Mouse (Mus musculus) kidney, embryonic 15.5 days (tissue): ENCODE measurements around the gene Ptpn13. TPM values are rescaled to one million over a fixed set of nuclear protein-coding genes. Genes with fewer than 3 reads are reported as not detected.

Experiments used
- ATAC-seq: fragments of 200-750 bp; cut with Nextera tagmentation; replicated peaks from 2 replicates; pipeline ENCODE4 v1.8.0; 2017; ENCODE audit warnings: moderate TSS enrichment; ENCODE audit not compliant: low FRiP score
- H3K27ac ChIP-seq: fragments of 300-500 bp; sonication (generic); 2 replicates; pipeline ENCODE4 v1.5.1; 2015; ENCODE audit warnings: mild to moderate bottlenecking, inconsistent platforms
- H3K27me3 ChIP-seq: fragments of 300-500 bp; sonication (generic); 2 replicates; pipeline ENCODE4 v1.6.1; 2015; ENCODE audit warnings: inconsistent platforms
- H3K36me3 ChIP-seq: fragments of 300-500 bp; sonication (generic); 2 replicates; pipeline ENCODE4 v1.6.1; 2015; ENCODE audit warnings: inconsistent platforms
- H3K4me1 ChIP-seq: fragments of 300-500 bp; sonication (generic); 2 replicates; pipeline ENCODE4 v1.6.1; 2015; ENCODE audit warnings: inconsistent platforms
- H3K4me2 ChIP-seq: fragments of 300-500 bp; sonication (generic); 2 replicates; pipeline ENCODE4 v1.6.1; 2015; ENCODE audit warnings: moderate library complexity, mild to moderate bottlenecking, inconsistent platforms
- H3K4me3 ChIP-seq: fragments of 300-500 bp; sonication (generic); replicated peaks from 2 replicates; pipeline ENCODE4 v1.5.1; 2015; ENCODE audit warnings: mild to moderate bottlenecking, inconsistent platforms
- H3K9ac ChIP-seq: fragments of 300-500 bp; sonication (generic); 2 replicates; pipeline ENCODE4 v1.6.1; 2015; ENCODE audit warnings: mild to moderate bottlenecking, inconsistent platforms
- H3K9me3 ChIP-seq: fragments of 300-500 bp; sonication (generic); replicated peaks from 2 replicates; pipeline ENCODE4 v1.6.1; 2016; ENCODE audit warnings: inconsistent platforms
- WGBS: fragments of 180-500 bp; shearing (Covaris S2); methylation state at CpG from one replicate; pipeline ENCODE4 v1.1.7; 2015; ENCODE audit warnings: mixed read lengths; 5-methylcytosine and 5-hydroxymethylcytosine counted together
- polyA plus RNA-seq: library from polyadenylated mRNA; unstranded; fragments of >200 nt; fragmentation: Nextera tagmentation; extraction: Ambion mirVana; gene quantifications from 2 replicates; pipeline ENCODE4 v1.2.1, GENCODE M21; 2015

Ptpn13 gene
- polyA plus RNA-seq, 1 experiment from 2014 or later: 29.8 TPM

DNA sequence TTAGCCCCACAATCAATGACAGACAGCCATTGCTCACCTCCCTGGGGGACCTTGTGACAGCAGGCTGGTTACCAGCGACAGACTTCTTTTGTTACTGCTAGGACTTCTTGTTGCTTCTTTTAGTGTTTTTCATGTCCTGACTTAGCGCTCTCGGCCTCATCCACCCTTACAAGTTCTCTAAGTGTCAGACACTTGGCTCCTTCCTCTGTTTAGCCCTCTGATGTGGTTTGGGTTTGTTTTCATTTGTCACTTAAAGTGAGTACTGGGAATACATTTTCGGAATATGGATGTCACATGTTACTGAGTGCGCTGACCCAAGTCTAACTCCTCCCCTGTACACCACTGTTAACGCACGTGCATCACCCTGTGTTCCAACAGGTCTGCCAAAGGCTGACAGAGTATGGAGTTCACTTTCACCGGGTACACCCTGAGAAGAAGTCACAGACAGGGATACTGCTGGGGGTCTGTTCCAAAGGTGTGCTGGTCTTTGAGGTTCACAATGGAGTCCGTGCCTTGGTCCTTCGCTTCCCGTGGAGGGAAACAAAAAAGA lies 107.9 kb downstream of the Ptpn13 start:
- no peaks in the 10 kb centered on the region for H3K27me3 ChIP-seq
- 72% methylated on average over 11 of the region's 11 CpGs for WGBS
- peaks cover 4% of the 10 kb centered on the region; the same call in 1 of the 2 replicates for H3K4me1 ChIP-seq
- no peak overlapping the region for H3K4me3 ChIP-seq
- no peak overlapping the region for H3K4me2 ChIP-seq
- no peaks in the 10 kb centered on the region for H3K9me3 ChIP-seq
- ATAC-seq: peak; percentile 52; the same call in 1 of the 2 replicates
- no peak overlapping the region for H3K9ac ChIP-seq
- H3K27ac ChIP-seq: peak overlapping the region; percentile 65
- H3K36me3 ChIP-seq: peaks cover 69% of the 10 kb centered on the region

DNA sequence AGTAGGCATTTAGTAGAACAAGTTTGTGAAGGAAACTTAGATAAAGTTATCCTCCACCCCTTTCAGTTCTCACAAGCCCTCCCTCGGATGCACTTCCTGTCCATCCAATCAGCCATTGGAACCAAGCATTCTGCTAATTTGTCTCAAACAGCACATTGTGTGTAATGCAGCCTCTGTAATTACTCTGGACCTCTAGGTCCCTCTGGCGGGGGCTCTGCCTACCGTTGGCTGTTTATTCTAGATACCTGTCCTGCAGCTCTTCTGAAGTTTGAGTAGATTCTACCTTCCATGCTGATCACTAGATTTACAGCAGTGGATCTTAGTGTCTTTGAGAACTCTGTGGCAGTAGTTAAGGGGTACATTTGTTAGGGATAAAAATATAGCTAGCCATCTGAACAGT lies 109.5 kb downstream of the Ptpn13 start:
- no peaks in the 10 kb centered on the region for H3K9me3 ChIP-seq
- no peak for ATAC-seq
- WGBS: 69% methylated on average over 3 of the region's 3 CpGs

DNA sequence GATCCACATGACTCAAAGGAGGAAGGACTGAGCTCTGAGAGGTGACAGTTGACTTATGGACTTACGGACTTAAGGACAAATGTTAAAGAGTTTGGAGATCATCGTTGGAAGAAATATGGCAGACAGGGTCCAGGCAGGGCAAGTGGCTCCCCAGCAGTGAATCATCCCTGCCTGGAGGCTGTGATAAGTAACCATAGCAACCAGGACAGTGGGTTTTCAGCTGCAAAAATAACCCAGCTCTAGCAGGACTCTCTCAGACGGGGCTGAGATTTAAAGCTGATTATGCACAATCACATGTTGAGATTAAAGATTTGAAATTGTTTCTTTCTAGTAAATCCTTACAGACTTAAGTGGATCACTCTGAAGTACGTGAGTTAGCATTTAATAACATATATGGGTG lies 112.4 kb downstream of the Ptpn13 start:
- ATAC-seq: no peak
- no peak overlapping the region for H3K4me2 ChIP-seq
- H3K9me3 ChIP-seq: no peaks in the 10 kb centered on the region
- no peak overlapping the region for H3K27ac ChIP-seq
- 38% methylated on average over 4 of the region's 4 CpGs for WGBS
- no peak overlapping the region for H3K4me3 ChIP-seq
- H3K9ac ChIP-seq: no peak overlapping the region
- peaks cover 70% of the 10 kb centered on the region for H3K36me3 ChIP-seq
- no peaks in the 10 kb centered on the region for H3K27me3 ChIP-seq
- peaks cover 4% of the 10 kb centered on the region; the same call in 1 of the 2 replicates for H3K4me1 ChIP-seq

More for the DNA sequence above, 109.5 kb downstream of the Ptpn13 start:
- Histone ChIP-seq H3K4me2 (no peak overlapping the region), H3K4me3 (no peak overlapping the region), H3K27ac (no peak overlapping the region), H3K27me3 (no peaks in the 10 kb centered on the region), H3K4me1 (peaks cover 4% of the 10 kb centered on the region; the same call in 1 of the 2 replicates), H3K36me3 (peaks cover 67% of the 10 kb centered on the region), H3K9ac (no peak overlapping the region)

DNA sequence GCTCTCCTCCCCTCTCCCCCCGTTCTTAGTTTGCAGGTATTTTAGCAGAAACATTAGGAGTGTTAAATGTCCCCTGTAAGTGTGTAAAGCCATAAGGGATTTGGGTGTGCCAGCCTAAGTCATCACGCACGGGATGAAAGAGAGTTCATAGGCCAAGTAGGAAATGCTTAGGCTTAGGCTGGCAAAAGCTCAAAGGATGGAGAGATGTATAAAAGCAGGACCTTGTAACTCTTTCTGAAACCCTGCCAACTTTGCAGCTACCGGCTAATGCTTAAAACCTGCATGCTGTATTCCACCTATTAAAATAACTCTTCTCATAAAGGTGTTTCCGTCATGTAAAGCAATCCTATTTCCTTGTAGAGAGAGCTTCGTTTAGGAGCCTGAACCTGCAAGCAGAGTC lies 115.6 kb downstream of the Ptpn13 start:
- no peak overlapping the region for H3K4me2 ChIP-seq
- H3K4me1 ChIP-seq: no peaks in the 10 kb centered on the region
- H3K27ac ChIP-seq: no peak overlapping the region
- peaks cover 76% of the 10 kb centered on the region for H3K36me3 ChIP-seq
- no peaks in the 10 kb centered on the region for H3K27me3 ChIP-seq
- H3K9ac ChIP-seq: no peak overlapping the region
- no peak for ATAC-seq
- WGBS: 79% methylated on average over 6 of the region's 6 CpGs
- H3K9me3 ChIP-seq: no peaks in the 10 kb centered on the region
- no peak overlapping the region for H3K4me3 ChIP-seq

DNA sequence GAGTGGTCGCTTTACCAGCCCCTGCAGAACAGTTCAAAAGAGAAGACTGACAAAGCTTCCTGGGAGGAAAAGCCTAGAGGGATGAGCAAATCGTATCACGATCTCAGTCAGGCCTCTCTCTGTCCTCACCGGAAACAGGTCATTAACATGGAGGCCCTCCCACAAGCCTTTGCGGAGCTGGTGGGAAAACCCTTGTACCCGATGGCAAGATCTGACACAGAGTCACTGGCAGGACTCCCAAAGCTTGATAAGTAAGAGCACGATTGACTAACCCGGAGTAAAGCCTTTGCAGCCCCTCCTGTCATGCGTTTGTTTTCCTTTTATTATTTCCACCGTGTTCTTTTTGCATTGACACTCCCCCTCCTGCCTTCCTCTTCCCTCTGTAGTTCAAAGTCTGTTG lies 116.1 kb downstream of the Ptpn13 start:
- no peaks in the 10 kb centered on the region for H3K4me1 ChIP-seq
- H3K4me2 ChIP-seq: no peak overlapping the region
- H3K9ac ChIP-seq: no peak overlapping the region
- no peaks in the 10 kb centered on the region for H3K9me3 ChIP-seq
- H3K36me3 ChIP-seq: peaks cover 77% of the 10 kb centered on the region
- no peaks in the 10 kb centered on the region for H3K27me3 ChIP-seq
- 56% methylated on average over 10 of the region's 10 CpGs for WGBS
- no peak overlapping the region for H3K27ac ChIP-seq
- H3K4me3 ChIP-seq: no peak overlapping the region
- ATAC-seq: no peak

DNA sequence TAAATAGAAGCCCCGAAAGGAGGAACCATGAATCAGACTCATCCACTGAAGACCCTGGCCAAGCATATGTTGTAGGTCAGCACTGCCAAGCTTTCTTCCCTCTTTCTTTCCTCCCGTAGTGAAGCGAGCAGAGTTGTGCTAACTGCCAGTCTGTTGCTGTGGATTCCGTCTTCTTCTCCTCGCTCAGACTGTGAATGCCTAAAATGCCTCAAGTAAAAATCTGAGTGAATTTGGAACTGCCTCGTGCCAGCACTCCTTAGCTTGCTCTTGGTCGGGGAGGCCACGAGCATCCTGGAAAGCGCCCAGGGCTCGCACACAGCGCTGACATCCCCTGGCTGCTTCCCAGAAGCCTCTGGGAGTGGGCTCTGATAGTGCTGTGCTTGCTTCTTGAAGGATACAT lies 116.5 kb downstream of the Ptpn13 start:
- Histone ChIP-seq H3K4me3 (no peak overlapping the region), H3K36me3 (peaks cover 77% of the 10 kb centered on the region), H3K4me1 (no peaks in the 10 kb centered on the region), H3K4me2 (no peak overlapping the region), H3K9ac (no peak overlapping the region), H3K9me3 (no peaks in the 10 kb centered on the region), H3K27me3 (no peaks in the 10 kb centered on the region), H3K27ac (no peak overlapping the region)
- 79% methylated on average over 11 of the region's 11 CpGs for WGBS
- no peak for ATAC-seq

DNA sequence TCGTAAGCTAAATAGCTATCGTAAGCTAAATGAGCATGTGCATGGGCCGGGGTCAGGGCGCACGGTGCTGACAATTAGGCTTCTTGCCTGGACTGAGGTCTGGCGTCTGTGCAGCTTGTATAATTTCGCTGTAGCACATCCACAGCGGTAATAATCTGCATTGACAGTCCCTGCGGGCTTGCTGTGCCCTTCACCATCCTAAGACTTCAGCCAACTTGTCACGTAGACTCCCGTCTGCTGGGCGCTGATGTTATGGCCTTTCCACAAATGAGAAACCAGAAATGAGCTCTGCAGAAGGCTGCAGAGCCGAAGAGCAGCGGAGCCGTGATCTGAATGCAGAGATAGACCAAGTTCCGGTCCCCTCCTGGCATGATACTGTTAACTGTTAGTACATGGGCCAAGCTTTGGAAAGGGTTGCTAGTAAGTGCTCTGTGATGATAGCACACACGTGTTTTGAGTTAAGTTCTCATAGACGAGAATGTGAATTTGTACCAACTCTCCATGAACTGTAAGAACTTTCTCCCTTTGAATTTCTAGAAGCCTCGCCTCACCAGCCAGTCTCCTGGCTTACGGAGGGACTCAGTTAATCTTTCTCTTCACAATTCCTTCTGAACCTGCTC lies 120.5 kb downstream of the Ptpn13 start:
- Histone ChIP-seq H3K27ac (no peak overlapping the region), H3K4me1 (no peaks in the 10 kb centered on the region), H3K4me3 (no peak overlapping the region), H3K9ac (no peak overlapping the region), H3K4me2 (no peak overlapping the region), H3K36me3 (peaks cover 61% of the 10 kb centered on the region), H3K9me3 (no peaks in the 10 kb centered on the region), H3K27me3 (no peaks in the 10 kb centered on the region)
- ATAC-seq: no peak
- WGBS: 89% methylated on average over 20 of the region's 20 CpGs

DNA sequence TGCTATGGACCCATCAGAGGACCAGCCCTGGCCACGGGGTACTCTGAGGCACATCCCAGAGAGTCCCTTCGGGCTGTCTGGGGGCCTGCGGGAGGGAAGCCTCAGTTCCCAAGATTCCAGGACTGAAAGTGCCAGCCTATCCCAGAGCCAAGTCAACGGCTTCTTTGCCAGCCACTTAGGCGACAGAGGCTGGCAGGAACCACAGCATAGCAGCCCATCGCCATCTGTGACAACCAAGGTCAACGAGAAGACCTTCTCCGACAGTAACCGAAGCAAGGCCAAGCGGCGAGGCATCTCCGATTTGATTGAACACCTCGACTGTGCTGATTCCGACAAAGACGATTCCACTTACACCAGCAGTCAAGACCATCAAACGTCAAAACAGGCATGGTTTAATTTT lies 129.8 kb downstream of the Ptpn13 start:
- no peak overlapping the region for H3K27ac ChIP-seq
- H3K9ac ChIP-seq: no peak overlapping the region
- H3K4me1 ChIP-seq: no peaks in the 10 kb centered on the region
- no peak overlapping the region for H3K4me2 ChIP-seq
- H3K9me3 ChIP-seq: no peaks in the 10 kb centered on the region
- ATAC-seq: no peak
- H3K27me3 ChIP-seq: no peaks in the 10 kb centered on the region
- no peak overlapping the region for H3K4me3 ChIP-seq
- peaks cover 89% of the 10 kb centered on the region for H3K36me3 ChIP-seq
- 93% methylated on average over 16 of the region's 16 CpGs for WGBS

DNA sequence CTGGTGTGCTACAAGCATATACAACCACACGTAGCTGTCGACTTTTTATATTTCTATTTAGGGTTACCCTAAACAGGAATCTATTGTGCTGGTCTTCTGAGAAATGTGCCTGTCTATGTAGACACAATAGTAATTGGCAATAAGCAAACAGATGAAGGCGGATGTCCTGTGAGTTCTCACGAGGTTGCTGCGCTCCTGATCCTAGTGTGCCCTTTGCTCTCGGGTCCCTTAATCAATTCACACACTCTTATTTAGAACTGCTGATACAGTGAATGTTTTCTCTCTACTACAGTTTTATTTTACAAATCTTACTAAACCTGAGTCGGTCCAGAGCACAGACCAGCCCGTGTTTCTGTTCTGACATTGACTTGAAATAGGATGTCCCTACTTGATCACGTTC lies 135.6 kb downstream of the Ptpn13 start:
- Histone ChIP-seq H3K9ac (no peak overlapping the region), H3K4me2 (no peak overlapping the region), H3K4me3 (no peak overlapping the region), H3K27me3 (no peaks in the 10 kb centered on the region), H3K36me3 (peaks cover 92% of the 10 kb centered on the region), H3K27ac (no peak overlapping the region), H3K9me3 (no peaks in the 10 kb centered on the region), H3K4me1 (no peaks in the 10 kb centered on the region)
- ATAC-seq: no peak
- WGBS: 97% methylated on average over 9 of the region's 9 CpGs

DNA sequence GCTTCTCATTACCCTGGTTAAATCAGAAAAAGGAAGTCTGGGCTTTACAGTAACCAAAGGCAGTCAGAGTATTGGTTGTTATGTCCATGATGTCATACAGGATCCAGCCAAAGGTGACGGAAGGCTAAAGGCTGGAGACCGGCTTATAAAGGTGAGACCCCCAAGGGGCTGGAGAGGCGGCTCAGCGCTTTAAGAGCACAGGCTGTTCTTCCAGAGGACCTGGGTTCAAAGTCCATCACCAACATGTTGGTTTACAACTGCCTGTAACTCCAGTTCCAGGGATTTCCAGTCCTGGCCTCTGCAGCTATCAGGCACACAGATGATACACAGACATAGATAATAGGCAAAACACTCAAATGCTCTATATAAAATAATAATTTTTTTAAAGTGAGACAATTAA lies 143.0 kb downstream of the Ptpn13 start:
- WGBS: 82% methylated on average over 4 of the region's 4 CpGs
- no peak for ATAC-seq
- H3K36me3 ChIP-seq: peaks cover 92% of the 10 kb centered on the region

DNA sequence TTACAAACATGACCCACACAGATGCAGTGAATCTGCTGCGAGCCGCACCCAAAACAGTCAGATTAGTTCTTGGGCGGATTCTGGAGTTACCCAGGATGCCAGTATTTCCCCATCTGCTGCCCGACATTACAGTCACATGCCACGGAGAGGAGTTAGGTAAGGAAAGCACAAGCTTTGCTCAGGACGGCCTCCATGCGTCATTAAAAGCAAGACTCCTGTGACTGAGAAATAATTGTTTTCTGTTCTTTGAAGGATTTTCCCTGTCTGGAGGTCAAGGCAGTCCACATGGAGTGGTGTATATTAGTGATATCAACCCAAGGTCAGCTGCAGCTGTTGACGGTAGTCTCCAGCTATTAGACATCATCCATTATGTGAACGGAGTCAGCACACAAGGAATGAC lies 144.5 kb downstream of the Ptpn13 start:
- Histone ChIP-seq H3K9ac (no peak overlapping the region), H3K27me3 (no peaks in the 10 kb centered on the region), H3K4me1 (no peaks in the 10 kb centered on the region), H3K36me3 (peaks cover 91% of the 10 kb centered on the region), H3K4me3 (no peak overlapping the region), H3K9me3 (no peaks in the 10 kb centered on the region), H3K27ac (no peak overlapping the region), H3K4me2 (no peak overlapping the region)
- 89% methylated on average over 9 of the region's 9 CpGs for WGBS
- ATAC-seq: no peak

More for the DNA sequence above, 143.0 kb downstream of the Ptpn13 start:
- no peak overlapping the region for H3K9ac ChIP-seq
- H3K4me3 ChIP-seq: no peak overlapping the region
- no peaks in the 10 kb centered on the region for H3K4me1 ChIP-seq
- no peak overlapping the region for H3K4me2 ChIP-seq
- no peaks in the 10 kb centered on the region for H3K27me3 ChIP-seq
- no peak overlapping the region for H3K27ac ChIP-seq
- no peaks in the 10 kb centered on the region for H3K9me3 ChIP-seq

DNA sequence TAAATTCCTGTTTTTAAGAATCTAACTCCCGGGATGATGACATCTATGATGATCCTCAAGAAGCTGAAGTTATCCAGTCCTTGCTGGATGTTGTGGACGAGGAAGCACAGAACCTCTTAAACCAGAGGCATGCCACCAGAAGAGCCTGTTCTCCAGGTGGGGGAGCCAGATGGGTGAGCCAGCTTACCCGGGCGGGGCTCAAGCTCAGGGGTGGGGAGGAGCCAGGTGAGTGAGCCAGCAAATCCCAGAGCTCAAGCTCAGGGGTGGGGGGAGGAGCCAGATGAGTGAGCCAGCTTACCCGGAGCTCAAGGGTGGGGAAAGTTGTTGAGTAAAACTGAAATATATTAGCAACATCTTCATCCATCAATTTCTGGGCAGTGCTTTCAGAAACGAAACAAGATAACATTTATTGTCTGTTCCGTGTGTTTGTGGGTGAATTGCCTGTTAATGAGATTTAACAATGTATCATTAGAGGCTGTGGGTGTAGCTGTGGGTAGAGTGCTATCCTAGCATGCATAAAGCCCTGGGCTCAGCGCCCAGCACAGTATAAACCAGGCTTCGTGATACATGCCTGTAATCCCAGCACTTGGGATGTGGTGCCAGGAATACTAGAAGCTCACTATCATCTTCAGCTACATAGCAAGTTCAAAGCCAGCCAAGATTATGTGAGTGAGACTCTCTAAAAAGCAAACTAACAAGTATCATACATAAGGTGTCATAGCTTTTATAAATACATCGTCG lies 154.9 kb downstream of the Ptpn13 start:
- WGBS: 74% methylated on average over 11 of the region's 11 CpGs
- ATAC-seq: no peak

More for the DNA sequence above, 154.9 kb downstream of the Ptpn13 start:
- H3K36me3 ChIP-seq: peaks cover 74% of the 10 kb centered on the region
- H3K27me3 ChIP-seq: no peaks in the 10 kb centered on the region
- H3K4me1 ChIP-seq: no peaks in the 10 kb centered on the region
- H3K4me3 ChIP-seq: no peak overlapping the region
- H3K4me2 ChIP-seq: no peak overlapping the region
- no peak overlapping the region for H3K27ac ChIP-seq
- no peaks in the 10 kb centered on the region for H3K9me3 ChIP-seq
- H3K9ac ChIP-seq: no peak overlapping the region
